Mouse (Mus musculus) forebrain, embryonic 11.5 days (tissue): Measurements from ENCODE around the gene Acacb. TPM values are rescaled to one million over a fixed set of nuclear protein-coding genes. Genes with fewer than 3 reads are reported as not detected.
A peak's percentile ranks its signal among the peaks of the same experiment; 100 is the strongest.

Experiments used
- ATAC-seq: fragments of 200-750 bp; cut with Nextera tagmentation; replicated peaks from 2 replicates; pipeline ENCODE4 v1.8.0; 2017; ENCODE audit warnings: moderate TSS enrichment; ENCODE audit not compliant: low FRiP score
- DNase-seq: peaks from one replicate; pipeline ENCODE4 v3.0.0-alpha.2; 2017; ENCODE audit warnings: low spot score
- H3K27ac ChIP-seq: fragments of 300-500 bp; sonication (generic); 2 replicates; pipeline ENCODE4 v1.5.1; 2014; ENCODE audit warnings: low read depth, low read length
- H3K27me3 ChIP-seq: fragments of 300-500 bp; sonication (generic); 2 replicates; pipeline ENCODE4 v1.6.1; 2014; ENCODE audit warnings: mild to moderate bottlenecking, low read length, mixed read lengths; ENCODE audit not compliant: control insufficient read depth, insufficient read depth
- H3K36me3 ChIP-seq: fragments of 300-500 bp; sonication (generic); 2 replicates; pipeline ENCODE4 v1.6.1; 2014; ENCODE audit warnings: mild to moderate bottlenecking, low read length, moderate library complexity, mixed read lengths; ENCODE audit not compliant: control insufficient read depth, insufficient read depth
- H3K4me1 ChIP-seq: fragments of 300-500 bp; sonication (generic); replicated peaks from 2 replicates; pipeline ENCODE4 v1.6.1; 2014; ENCODE audit warnings: low read length, mixed read lengths; ENCODE audit not compliant: control insufficient read depth, insufficient read depth
- H3K4me2 ChIP-seq: fragments of 300-500 bp; sonication (generic); 2 replicates; pipeline ENCODE4 v1.6.1; 2014; ENCODE audit warnings: low read depth, mild to moderate bottlenecking, low read length, moderate library complexity, mixed read lengths; ENCODE audit not compliant: severe bottlenecking
- H3K4me3 ChIP-seq: fragments of 300-500 bp; sonication (generic); 2 replicates; pipeline ENCODE4 v1.5.1; 2014; ENCODE audit warnings: low read depth, low read length
- H3K9ac ChIP-seq: fragments of 300-500 bp; sonication (generic); 2 replicates; pipeline ENCODE4 v1.6.1; 2014; ENCODE audit warnings: low read length
- H3K9me3 ChIP-seq: fragments of 300-500 bp; sonication (generic); 2 replicates; pipeline ENCODE4 v1.6.1; 2016; ENCODE audit warnings: low read length, mixed read lengths; ENCODE audit not compliant: control insufficient read depth
- WGBS: fragments of 180-500 bp; shearing (Covaris S2); extraction: QIAGEN DNeasy Blood & Tissue Kit; methylation state at CpG from one replicate; pipeline ENCODE4 v1.1.7; 2014; 5-methylcytosine and 5-hydroxymethylcytosine counted together
- polyA plus RNA-seq: library from polyadenylated mRNA; unstranded; fragments of >200 nt; fragmentation: Nextera tagmentation; extraction: Ambion mirVana; gene quantifications from 2 replicates; pipeline ENCODE4 v1.2.1, GENCODE M21; 2014

Gene Acacb
- polyA plus RNA-seq, 1 experiment from 2014 or later = 1.3 TPM

DNA sequence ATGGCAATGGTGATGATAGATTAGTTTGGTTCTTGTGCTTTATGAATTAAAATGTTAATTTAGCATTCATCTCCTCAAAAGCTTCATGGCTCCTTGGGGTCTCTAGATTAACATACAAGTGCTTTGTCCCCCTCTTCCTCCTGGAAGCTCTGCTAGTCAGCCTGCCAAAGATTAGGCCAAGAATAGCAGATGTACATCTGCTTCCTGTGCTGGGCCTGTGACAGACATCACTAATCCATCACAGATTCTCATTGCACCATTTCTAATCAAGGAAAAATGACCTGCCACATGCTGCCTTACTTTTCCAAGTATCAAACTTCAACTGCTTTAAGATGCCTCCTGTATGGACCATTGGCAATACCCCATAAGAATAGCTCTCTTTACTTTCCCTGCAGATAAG lies 115.2 kb downstream of the Acacb start:
- Histone ChIP-seq H3K9me3 (no peaks in the 10 kb centered on the region), H3K27me3 (no peaks in the 10 kb centered on the region), H3K9ac (no peak overlapping the region), H3K4me3 (no peak overlapping the region), H3K36me3 (no peaks in the 10 kb centered on the region), H3K4me1 (no peaks in the 10 kb centered on the region), H3K4me2 (no peak overlapping the region), H3K27ac (no peak overlapping the region)
- ATAC-seq = no peak
- no peak for DNase-seq

GRCm38 (mm10) chr5:114264030-114264459 lies 117.7 kb downstream of the Acacb start:
- H3K9ac ChIP-seq = no peak overlapping the region
- no peaks in the 10 kb centered on the region for H3K9me3 ChIP-seq
- DNase-seq (no peak), ATAC-seq (no peak)
- no peak overlapping the region for H3K27ac ChIP-seq
- H3K27me3 ChIP-seq = peaks cover 2% of the 10 kb centered on the region; the same call in 1 of the 2 replicates
- H3K36me3 ChIP-seq = no peaks in the 10 kb centered on the region
- no peaks in the 10 kb centered on the region for H3K4me1 ChIP-seq
- H3K4me2 ChIP-seq = no peak overlapping the region
- WGBS = 75% methylated on average over 8 of the region's 8 CpGs
- no peak overlapping the region for H3K4me3 ChIP-seq

- H3K4me3 ChIP-seq = no peak overlapping the region
- peaks cover 3% of the 10 kb centered on the region for H3K27me3 ChIP-seq
- H3K9ac ChIP-seq = no peak overlapping the region
- H3K4me1 ChIP-seq = no peaks in the 10 kb centered on the region
- ATAC-seq (no peak), DNase-seq (no peak)
- H3K36me3 ChIP-seq = no peaks in the 10 kb centered on the region
- 87% methylated on average over 8 of the region's 8 CpGs for WGBS
- no peak overlapping the region for H3K27ac ChIP-seq
- H3K9me3 ChIP-seq = no peaks in the 10 kb centered on the region
- no peak overlapping the region for H3K4me2 ChIP-seq
Measured at GRCm38 (mm10) chr5:114264791-114265190, 118.5 kb downstream of the Acacb start.

GRCm38 (mm10) chr5:114268646-114269045 lies 122.3 kb downstream of the Acacb start:
- Histone ChIP-seq H3K4me2 (no peak overlapping the region), H3K9me3 (no peaks in the 10 kb centered on the region), H3K4me1 (peaks cover 4% of the 10 kb centered on the region), H3K4me3 (no peak overlapping the region), H3K27ac (no peak overlapping the region), H3K9ac (no peak overlapping the region), H3K36me3 (no peaks in the 10 kb centered on the region), H3K27me3 (peaks cover 35% of the 10 kb centered on the region)
- 48% methylated on average over 7 of the region's 7 CpGs for WGBS
- DNase-seq (no peak), ATAC-seq (no peak)

GRCm38 (mm10) chr5:114269499-114269898 lies 123.2 kb downstream of the Acacb start:
- 75% methylated on average over 7 of the region's 7 CpGs for WGBS
- ATAC-seq (no peak), DNase-seq (no peak)

DNA sequence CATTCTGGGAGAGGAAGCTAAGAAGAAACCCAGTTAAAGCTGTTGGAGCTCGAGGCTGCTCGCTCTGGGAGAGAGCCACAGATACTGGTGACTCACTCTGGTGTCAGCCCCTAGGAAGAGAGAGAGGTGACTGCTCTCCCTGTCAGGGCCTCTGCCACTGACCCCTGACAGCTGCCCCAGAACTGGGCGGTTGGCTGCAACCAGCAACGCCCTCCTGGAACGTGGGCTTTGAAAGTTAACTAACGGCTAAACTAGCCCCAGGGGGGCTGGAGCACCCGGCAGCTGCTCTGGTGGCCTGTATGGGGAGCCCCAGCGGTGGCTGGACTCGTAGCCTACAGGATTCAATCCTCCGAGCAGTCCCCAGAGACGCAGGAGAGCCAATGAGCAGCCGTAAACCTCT lies 123.6 kb downstream of the Acacb start:
- DNase-seq (no peak), ATAC-seq (no peak)
- 18% methylated on average over 12 of the region's 12 CpGs for WGBS
- H3K9me3 ChIP-seq = no peaks in the 10 kb centered on the region
- H3K4me2 ChIP-seq = no peak overlapping the region
- peaks cover 48% of the 10 kb centered on the region for H3K27me3 ChIP-seq
- H3K4me3 ChIP-seq = no peak overlapping the region
- H3K27ac ChIP-seq = no peak overlapping the region
- H3K9ac ChIP-seq = no peak overlapping the region; the same call in 1 of the 2 replicates
- H3K4me1 ChIP-seq = peaks cover 12% of the 10 kb centered on the region
- H3K36me3 ChIP-seq = no peaks in the 10 kb centered on the region

More at GRCm38 (mm10) chr5:114269499-114269898, 123.2 kb downstream of the Acacb start:
- no peak overlapping the region for H3K4me2 ChIP-seq
- no peaks in the 10 kb centered on the region for H3K36me3 ChIP-seq
- no peak overlapping the region for H3K4me3 ChIP-seq
- peaks cover 12% of the 10 kb centered on the region for H3K4me1 ChIP-seq
- no peaks in the 10 kb centered on the region for H3K9me3 ChIP-seq
- no peak overlapping the region for H3K27ac ChIP-seq
- H3K9ac ChIP-seq = no peak overlapping the region
- H3K27me3 ChIP-seq = peaks cover 43% of the 10 kb centered on the region

DNA sequence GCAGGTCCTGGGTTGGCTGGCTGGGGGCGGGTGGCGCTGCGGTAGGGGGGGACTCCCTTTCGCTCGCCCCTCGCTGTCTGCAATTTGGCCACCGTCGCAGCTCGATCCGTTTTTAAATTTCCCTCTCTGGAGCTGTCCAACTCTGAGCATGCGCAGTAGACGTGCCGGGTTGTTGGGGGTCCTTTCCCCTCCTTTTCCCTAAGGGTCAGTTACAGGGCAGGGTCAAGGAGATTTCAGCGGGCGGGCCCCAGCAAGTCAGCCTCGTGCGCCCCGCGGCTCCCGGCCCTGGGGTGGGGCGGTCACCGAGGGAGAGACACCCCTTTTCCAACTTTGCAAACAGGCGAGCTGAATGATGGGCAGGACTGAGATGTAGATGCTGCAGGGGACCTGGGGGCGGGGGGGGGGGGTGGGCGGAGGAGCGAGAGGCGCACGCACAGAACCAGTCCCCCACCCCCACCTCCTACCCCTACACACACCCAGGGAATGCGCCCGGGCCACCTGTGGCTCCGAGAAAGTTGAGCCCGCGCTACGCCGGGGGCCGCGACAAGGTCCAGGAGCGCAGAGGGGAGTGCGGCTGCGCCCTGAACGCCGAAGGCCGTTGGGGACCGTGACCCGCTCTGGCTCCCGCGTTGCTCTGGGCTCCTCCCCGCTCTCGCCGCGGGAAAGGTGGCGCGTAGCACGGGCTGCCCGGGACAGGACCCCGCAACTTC lies 127.5 kb downstream of the Acacb start, which contains the start of gene Foxn4:
TSS of gene Foxn4 (minus strand) at position 115 of the 710 bp plus-strand sequence.
- H3K9ac ChIP-seq = peak within 1 kb of the TSS; percentile 23; the same call in 1 of the 2 replicates
- peak within 1 kb of the TSS; percentile 76 for H3K4me2 ChIP-seq
- peaks cover 15% of the 10 kb centered on the region for H3K4me1 ChIP-seq
- H3K27me3 ChIP-seq = peaks cover 76% of the 10 kb centered on the region
- no peak for ATAC-seq
- H3K27ac ChIP-seq = no peak within 1 kb of the TSS
- H3K9me3 ChIP-seq = no peaks in the 10 kb centered on the region
- under 1% methylated on average over 50 of the region's 56 CpGs for WGBS
- DNase-seq = peak; percentile 75
- peak within 1 kb of the TSS; percentile 37 for H3K4me3 ChIP-seq
- no peaks in the 10 kb centered on the region for H3K36me3 ChIP-seq

DNA sequence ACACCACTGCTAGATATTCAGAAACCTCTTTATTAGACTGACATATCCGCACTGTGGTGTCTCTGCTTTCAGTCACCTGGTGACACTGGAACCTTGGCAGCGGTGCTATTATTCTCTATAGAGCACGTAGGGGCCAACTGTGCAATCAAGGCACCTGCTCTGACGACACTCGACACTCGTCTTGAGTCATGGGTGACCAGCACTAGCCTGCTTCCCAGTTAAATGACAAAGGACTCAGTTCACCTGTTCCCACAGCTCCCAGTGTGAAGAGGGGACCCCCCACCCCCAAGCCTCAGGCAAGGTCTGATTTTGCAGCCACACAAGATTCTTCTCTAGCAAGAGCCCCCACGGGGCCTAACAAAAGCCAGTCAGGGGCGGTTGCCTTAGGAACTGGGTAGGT lies 129.0 kb downstream of the Acacb start:
- Histone ChIP-seq H3K9ac (no peak overlapping the region), H3K4me3 (no peak overlapping the region), H3K27ac (no peak overlapping the region), H3K36me3 (no peaks in the 10 kb centered on the region), H3K9me3 (no peaks in the 10 kb centered on the region), H3K4me1 (peaks cover 17% of the 10 kb centered on the region), H3K4me2 (no peak overlapping the region), H3K27me3 (peaks cover 72% of the 10 kb centered on the region)
- ATAC-seq (no peak), DNase-seq (no peak)
- 8% methylated on average over 8 of the region's 8 CpGs for WGBS

DNA sequence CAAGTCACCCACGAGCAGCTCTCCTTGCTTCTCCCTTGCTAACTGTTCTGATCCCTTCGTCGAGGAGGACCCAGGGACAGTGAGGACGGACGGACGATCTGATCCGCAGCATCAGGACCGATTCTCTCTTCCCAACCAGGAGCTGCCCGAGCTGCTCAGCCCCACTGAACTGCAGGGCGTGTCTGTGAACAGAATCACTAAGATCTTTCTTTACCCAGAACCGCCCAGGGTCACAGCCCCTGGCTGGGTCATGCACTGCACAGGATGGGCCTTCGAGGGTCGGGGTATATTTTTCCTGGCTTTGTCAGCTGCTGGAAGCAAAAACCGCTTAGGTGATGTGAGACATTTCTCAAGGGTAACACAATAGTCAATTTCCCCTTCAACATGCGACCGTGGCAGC lies 129.7 kb downstream of the Acacb start:
- 15% methylated on average over 16 of the region's 16 CpGs for WGBS
- H3K27ac ChIP-seq = no peak overlapping the region
- no peaks in the 10 kb centered on the region for H3K9me3 ChIP-seq
- DNase-seq (no peak), ATAC-seq (no peak)
- H3K4me3 ChIP-seq = no peak overlapping the region
- peaks cover 68% of the 10 kb centered on the region for H3K27me3 ChIP-seq
- no peak overlapping the region for H3K9ac ChIP-seq
- no peaks in the 10 kb centered on the region for H3K36me3 ChIP-seq
- H3K4me1 ChIP-seq = peaks cover 17% of the 10 kb centered on the region
- H3K4me2 ChIP-seq = no peak overlapping the region
